Mouse (Mus musculus): Measurements from ENCODE around the gene Lrrc3.
"Not testable (repeated sequence)": the region's sequence is repeated elsewhere in the genome, so short reads cannot be mapped to it uniquely, and the experiment has no call there.

Lrrc3 gene

DNA sequence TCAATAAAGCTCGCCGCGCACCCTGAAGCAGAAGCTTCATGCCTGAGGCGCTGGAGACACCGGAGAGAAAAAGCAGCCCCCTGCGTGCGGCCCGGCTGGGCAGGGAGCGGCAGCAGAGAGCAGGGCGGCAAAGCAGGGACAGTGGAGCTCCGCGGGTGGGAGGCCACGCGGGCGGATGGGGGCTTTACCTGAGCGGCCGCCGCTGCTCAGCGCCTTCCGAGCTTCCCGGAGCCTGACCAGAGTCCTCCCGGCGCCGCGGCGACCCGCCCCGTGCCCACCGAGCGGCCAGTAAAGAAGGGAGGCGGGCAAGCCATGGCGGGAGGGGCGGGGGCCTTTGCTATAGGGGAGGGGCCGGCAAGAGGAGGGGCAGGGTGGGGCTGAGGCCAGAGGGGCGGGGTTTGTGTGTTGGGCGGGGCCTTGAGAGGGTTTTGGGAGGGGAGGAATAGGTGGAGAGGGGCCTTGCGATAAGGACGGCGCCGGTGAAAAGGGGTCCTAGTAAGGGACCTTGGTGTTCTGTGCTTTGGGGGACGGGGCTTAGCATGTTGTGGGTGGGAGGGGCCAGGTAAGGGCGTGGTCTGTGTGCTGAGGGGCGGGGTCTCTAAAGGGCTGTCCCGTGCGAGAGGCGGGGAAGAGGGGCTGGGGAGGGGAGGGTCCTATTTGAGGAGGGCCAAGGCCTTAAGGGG, at the start of gene Lrrc3:
Gene Lrrc3, minus strand, starts transcription at position 326 of the 683 bp plus-strand sequence.
- peak; percentile 84 to 87 for DNase-seq

DNA sequence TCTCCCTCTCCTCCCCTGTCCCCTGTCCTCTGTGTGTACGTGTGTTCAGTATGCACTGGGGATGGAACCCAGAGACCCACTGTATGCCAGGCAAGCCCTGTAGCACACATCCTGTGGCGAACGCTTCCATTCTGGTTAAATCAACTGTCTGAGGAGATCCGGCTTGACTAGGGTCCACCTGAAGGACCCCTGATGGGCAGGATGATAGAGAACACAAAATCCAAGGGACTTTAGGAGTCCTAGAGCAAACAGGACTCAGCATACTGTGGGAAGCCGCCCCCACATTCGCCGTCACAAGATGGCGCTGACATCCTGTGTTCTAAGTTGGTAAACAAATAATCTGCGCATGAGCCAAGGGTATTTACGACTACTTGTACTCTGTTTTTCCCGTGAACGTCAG, 48.1 kb upstream of the Lrrc3 start:
- not testable (repeated sequence) for DNase-seq

GRCm38 (mm10) chr10:77939685-77940084, 37.3 kb upstream of the Lrrc3 start:
- DNase-seq: no peak

GRCm38 (mm10) chr10:77927375-77927774, 25.0 kb upstream of the Lrrc3 start:
- DNase-seq: no peak

GRCm38 (mm10) chr10:77926140-77926539, 23.8 kb upstream of the Lrrc3 start:
- DNase-seq: peak; percentile 62 to 77

GRCm38 (mm10) chr10:77922681-77923080, 20.3 kb upstream of the Lrrc3 start:
- DNase-seq: no peak

- no peak for DNase-seq
These were observed 18.7 kb upstream of the Lrrc3 start for GRCm38 (mm10) chr10:77921009-77921408.

DNA sequence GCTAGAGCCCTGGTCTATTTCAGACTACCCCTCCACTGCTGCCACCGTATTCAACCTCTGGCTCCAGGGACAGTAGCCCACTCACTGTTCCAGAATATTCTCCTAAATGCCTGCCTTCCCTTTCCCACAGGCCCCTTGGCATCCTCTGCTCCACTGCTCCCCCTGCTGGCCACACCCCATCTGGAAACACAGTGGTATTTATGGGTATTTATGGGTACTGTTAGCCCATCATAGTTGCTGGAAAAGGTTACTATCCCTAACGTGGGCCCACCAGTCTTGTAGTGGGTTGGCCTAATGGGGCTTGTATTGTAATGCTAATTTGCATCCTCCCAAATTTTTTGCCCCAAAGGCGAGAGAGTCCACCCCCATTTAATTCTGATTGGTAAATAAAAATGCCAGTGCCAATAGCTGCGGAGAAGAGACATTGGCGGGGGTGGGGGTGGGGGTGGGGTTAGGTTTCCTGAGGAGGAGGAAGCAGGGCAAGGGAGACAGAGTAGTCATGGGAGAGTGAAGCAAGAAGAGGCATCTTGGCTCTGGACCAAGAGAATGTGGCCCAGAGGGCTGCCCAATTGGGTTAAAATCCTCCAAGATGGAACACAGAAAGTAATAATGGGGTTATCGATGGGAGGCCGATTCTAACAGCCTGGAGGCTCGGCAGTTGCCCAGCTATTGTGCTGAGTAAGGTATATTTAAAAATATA, 14.4 kb upstream of the Lrrc3 start:
- DNase-seq: peak; percentile 56 to 76

- no peak for DNase-seq
These were observed 11.0 kb upstream of the Lrrc3 start for GRCm38 (mm10) chr10:77913292-77913691.

- peak; percentile 46 to 48 for DNase-seq
These were observed 10.3 kb upstream of the Lrrc3 start for GRCm38 (mm10) chr10:77912605-77913004.

GRCm38 (mm10) chr10:77902894-77903715, 769 bp upstream of the Lrrc3 start:
- DNase-seq: peak; percentile 86 to 87

GRCm38 (mm10) chr10:77901871-77902210, 495 bp downstream of the Lrrc3 start:
- DNase-seq: peak; percentile 74

DNA sequence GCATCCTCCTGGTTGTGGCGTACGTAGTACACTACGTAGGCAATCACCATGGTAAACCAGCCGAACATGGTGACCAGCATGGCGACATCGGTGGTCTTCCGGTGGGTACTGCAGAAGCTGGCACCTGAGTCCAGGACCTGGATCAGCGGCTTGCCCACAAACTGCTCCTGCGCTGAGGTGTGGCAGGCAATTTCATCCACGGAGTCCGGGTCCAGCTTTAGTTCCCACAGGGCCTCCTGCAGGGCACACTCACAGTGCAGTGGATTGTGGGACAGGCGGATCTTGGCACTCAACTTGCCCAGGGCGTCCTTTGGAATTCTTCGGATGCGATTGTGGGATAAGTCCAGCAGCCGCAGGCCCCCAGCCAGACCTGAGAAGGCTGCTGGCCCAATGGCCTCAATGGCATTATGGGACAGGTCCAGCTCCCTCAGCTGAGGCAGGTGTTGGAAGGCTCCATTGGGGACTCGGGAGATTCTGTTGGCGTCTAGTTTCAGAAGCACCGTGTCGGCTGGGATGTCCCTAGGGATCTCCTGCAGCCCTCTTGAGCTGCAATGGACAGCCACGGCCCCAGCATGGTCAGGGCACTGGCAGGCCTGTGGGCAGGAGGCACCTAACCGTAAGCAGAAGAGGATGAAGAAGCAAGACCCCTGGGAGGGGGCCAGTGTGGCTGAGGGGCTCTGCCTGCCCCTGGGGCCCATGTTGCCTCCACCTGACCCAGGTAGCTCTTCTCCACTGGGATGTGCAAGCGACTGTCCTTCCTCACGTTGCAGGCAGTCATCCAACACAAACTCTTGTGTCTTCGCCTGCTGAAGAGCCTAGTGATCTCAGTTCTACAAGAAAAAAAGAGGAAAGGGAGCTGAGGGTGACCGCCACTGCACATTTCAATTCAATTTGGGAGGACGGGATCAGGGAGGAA, 1.2 kb downstream of the Lrrc3 start:
- DNase-seq: peak; percentile 24 to 29

GRCm38 (mm10) chr10:77900126-77900525, 2.2 kb downstream of the Lrrc3 start:
- no peak for DNase-seq

DNA sequence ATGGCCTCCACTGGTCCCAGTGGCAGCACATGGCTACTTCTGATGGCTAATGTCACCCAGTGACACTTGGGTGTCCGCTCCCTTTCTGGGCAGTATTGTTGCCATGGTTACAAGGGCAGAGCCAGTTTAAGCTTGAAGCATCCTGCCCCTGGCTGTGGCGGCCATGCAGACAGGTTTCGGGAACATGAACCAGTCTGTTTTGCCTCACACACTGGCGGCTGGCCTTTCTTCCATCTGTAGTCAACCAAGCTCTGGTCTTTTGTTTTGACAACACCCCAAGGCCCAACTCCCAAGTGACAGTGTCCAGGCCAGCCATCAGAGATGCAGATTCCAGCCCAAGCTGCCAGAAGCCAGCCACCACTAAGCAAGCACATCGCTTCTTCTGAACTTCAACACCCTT, 6.8 kb downstream of the Lrrc3 start:
- DNase-seq: no peak

GRCm38 (mm10) chr10:77890987-77891565, 11.3 kb downstream of the Lrrc3 start:
- DNase-seq: no peak

- peak; percentile 22 to 36 for DNase-seq
These were observed 16.2 kb downstream of the Lrrc3 start for GRCm38 (mm10) chr10:77886007-77886747.

GRCm38 (mm10) chr10:77882553-77882952, 19.8 kb downstream of the Lrrc3 start:
- DNase-seq: no peak

DNA sequence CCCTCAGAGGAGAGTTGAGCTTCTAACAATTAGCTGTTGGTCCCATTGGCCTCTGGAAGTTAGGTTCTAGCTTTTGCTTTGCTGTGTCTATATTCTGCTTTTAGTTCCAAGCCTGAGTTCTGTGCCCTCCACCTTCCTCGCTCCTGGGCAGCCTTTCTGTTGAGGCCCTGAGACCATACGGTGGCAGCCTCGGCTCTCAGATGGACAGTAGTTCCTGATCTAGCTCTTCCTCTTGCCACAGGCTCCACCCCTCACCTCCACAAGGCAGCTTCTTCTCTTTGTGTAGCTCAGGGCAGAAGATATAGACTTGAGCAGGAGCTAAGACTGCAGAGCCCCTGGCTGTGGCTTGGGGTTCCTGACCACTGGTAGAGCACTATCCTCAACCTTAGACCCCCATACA, 22.0 kb downstream of the Lrrc3 start:
- DNase-seq: no peak

DNA sequence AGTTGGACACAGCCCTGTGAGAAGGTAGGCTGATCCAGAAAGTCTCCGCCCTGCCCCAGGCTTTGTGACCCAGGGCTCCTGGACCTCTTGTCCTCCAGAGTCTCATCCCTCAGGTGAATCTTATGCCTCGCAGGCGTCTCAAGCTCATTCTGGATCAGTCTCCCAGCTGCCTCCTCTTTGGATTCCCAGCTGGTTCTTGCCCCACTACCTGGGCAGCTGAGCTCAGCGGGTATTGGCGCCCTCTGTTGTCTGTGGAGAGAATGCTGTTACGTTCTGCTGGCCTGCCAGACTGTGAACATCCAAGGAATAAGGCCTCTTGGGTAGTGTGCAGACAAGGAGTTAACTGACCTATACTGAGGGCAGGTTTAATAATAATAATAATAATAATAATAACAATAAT, 23.4 kb downstream of the Lrrc3 start:
- peak; percentile 30 to 47 for DNase-seq

- no peak for DNase-seq
These were observed 32.7 kb downstream of the Lrrc3 start for GRCm38 (mm10) chr10:77869651-77870050.
